Mouse (Mus musculus) spleen, postnatal 14 days (tissue): ENCODE measurements around the gene Ptbp1.
A peak's percentile ranks its signal among the peaks of the same experiment; 100 is the strongest.

Experiments
- DNase-seq, 2 experiments: peaks; one replicate each; pipeline ENCODE4 v3.0.0; 2021 to 2022; ENCODE audit warnings: low spot score in 2 of 2

The Ptbp1 gene

DNA sequence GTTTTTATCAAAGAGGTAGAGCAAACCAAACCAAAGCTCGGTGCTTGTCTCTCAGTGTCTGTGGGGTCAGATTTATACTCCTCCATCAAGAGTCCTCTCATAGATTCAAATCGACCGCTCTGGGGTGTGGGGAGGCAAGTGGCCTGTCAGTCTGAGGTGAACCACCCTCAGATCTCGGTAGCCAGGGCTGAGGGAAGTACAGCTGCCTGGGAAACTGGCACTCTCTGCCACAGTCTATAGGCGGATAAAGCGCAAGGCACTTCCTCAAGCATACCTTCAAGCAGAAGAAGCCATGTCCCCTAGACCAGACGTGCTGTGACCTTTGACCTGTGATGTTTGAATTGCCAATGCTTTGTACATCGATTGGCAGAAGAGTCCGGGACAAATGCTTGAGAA, 21.4 kb upstream of the Ptbp1 start:
- no peak for DNase-seq

DNA sequence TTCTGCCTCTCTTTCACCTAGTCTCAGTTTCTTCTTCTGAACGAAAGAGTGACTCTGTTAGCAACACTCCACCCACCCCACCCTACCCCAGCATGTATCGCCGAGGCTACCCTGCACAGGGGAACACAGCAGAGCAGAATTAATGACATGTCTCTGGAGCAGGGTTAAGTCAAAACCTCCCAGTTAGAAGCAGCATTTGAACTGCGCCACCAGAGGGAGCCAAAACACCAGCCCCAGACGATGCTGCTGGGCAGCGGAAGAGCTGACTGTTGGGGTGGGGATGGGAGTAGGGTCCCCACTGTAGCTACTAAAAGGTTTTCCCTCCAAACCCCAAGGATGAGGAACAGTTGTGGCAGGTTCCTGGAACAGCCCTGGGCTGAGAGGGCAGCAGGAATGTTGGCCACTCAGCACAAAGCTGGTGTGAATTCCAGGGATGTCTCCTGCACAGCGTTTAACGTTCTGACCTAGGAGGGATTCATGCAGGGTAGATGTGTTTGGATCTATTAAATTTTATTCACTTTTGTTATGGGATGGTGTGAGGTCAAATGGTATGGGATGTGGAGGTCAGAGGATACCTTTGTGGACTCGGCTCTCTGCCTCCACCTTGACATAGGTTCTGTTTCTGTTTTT, 19.3 kb upstream of the Ptbp1 start:
- DNase-seq = peak; percentile 47 to 76

DNA sequence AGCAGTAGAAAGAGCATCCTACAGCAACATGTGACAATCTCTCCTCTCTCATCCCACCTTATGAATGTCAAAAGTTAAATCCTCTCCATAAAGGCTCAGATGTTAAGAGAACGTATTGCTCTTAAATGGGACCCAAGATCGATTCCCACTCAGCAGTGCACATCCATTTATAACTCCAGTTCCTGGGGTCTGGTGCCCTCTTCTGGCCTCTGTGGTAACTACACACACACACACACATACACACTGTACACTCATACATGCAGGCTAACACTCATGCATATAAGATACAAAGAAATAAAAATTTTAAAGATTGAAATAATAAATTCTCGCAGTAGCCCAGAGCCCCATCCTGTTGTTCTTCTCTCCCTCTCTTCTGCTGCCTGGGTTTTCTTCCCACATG, 17.3 kb upstream of the Ptbp1 start:
- DNase-seq = no peak

DNA sequence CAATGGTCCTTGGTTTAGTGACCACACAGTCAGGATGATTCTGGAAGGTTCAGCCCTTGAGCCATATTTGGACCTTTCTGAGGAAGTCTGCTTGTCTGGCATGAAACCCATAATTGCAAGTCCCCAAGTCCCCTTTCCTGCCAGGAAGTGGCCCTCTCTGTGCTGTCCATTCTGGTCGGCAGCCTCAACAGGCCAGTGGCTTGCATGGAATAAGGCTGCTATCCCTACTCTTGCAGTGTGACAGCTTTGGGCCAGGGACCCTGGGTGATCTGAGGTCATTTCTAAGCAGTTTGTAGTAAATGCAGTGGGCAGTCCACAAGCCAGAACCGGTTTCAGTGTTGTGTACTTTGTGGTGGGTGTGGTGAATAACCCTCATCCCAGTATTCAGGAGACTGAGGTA, 16.1 kb upstream of the Ptbp1 start:
- no peak for DNase-seq

DNA sequence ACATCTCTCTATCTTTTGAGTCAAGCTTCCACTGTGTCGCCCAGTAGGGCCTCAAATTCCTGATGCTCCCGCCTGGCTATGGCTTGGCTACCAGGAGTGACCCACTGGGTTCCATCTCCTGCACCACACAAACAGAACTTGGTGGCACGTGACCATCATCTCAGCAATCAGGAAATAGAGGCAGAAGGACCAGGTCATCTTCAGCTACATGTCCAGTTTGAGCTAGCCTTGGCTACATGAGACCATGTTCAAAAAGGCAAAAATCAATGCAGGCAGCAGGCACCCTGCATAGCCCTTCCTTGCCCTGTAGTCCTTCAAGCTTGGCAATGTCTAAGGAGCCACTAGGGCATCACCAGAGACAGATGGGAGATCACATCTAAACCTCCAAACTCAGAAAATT, 14.1 kb upstream of the Ptbp1 start:
- DNase-seq = no peak

DNA sequence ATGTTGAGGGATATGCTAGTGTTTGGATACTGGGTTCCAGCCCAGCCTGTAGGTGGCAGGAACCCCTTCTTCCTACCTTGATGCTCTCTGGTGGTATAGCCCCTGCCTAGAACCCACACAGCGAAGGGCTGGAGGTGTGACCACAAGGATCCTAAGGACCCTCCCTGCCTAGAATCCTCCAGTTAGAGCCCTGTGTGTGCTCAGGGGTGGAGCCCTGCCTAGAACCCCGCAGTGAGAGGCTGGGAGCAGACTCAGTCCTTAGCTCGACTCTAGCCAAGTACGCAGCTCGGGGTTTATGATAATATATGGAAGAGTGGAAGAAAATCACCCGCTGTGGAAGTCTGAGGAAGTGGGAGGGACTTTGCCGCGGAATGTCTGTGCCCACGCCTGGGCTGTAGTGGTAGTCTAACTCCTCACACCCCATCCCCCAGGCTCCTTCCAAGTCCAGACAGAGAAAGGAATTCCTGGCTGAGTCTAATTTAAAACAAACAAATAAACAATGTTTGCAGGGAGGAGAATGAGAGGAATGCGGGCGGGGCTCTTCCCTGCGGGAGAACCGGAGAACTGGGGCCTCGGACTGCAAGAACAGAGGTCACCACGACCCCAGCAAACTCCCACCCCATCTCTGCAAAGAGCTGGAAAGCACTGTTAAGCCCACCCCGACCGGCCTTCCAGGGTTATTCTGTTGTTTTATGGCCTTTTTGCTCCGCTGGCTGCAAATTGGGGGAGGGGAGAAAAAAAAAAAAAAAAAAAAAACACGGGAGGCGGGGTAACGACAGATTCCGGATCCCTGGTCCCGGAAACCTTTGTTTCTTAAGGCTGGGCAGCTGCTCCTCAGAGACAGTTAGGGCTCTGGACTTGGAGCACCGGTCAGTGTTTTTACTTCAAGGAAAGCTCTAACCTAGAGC, 13.3 kb upstream of the Ptbp1 start:
- DNase-seq = no peak

DNA sequence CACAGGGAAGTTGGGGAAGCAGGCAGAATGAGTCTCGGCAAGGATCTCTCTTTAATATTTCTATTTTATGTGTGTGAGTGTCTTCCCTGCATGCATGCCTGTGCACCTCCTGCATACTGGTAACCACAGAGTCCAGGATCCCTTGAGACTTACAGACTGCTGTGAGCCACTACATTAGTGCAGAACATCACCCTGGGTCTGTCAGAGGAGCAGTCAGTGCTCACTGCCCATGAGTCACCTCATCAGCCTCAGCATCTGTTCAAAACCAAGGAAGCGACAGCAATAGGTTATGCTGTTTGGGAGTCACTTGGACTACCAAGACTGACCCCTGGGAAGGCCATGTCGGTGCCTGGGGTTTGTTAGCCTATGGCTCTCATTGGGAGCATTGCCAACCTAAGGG, 11.9 kb upstream of the Ptbp1 start:
- no peak for DNase-seq

DNA sequence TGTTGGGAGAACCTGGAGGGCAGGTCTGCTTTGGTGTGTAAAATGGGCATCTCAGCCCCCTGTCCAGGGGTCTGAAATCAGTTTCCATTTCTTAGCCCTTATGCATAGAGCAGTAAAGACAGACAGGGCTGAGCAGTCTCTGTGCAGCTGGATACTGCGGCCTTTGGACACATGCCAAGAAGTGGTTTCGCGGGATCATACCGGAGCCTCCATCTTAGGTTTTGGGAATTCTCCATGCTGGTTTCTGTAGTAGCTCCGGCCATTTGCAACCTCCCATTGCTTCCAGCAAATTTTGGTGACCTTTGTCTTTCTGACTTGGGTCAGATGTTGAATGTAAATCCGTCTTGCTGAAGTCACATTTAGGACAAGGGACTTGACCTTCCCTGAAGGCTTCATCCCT, 10.8 kb upstream of the Ptbp1 start:
- DNase-seq = no peak

DNA sequence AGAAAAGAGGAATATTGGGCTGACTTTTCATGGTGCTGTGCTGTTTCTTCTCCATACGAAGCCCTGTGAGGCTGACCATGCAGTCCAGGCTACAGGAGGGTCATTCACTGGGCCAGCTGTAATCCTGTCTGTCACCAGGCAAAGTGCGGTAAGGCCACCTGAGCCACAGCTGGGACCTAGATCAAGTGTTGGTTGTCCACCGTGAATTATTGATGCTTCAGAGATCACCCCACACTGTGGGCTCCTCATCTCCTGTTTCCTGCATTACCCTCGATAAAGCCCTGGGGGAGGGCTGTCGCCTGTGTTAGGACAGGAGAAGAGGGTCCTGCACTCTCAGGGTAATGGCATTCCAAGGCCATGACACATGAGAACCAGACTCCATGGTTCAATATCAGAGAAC, 7.7 kb upstream of the Ptbp1 start:
- no peak for DNase-seq

DNA sequence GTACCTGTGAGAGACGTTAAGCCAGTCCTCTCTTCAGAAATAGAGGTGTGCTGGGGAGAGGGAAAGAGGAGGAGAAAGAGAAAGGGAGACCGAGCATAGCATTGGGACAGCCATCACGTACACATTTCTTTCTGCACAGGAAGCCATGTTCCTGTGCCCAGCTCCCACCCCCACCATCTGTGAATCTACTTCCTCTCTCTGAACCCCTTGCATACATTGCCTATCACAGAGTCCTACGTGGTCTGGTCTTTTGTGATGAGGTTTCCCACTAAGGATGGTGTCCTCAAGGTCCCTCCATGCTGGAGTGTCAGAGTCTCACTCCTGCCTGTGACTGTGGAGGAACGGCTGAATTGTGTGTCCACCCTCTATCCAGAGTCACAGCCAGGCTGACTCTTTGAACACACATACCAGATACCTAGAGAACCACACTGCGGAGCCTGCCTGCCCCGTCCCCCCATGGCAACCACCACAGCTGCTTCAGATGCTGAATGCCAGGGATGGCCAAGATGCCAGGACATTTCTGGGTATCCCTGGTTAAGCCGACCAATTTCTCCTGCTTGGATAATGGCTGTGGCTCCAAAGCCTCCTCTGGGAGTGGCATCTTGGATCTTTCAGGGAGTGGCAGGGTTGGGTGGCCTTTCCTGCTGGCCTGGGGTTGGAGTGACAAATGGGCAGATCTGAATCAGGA, 4.1 kb upstream of the Ptbp1 start:
- no peak for DNase-seq

DNA sequence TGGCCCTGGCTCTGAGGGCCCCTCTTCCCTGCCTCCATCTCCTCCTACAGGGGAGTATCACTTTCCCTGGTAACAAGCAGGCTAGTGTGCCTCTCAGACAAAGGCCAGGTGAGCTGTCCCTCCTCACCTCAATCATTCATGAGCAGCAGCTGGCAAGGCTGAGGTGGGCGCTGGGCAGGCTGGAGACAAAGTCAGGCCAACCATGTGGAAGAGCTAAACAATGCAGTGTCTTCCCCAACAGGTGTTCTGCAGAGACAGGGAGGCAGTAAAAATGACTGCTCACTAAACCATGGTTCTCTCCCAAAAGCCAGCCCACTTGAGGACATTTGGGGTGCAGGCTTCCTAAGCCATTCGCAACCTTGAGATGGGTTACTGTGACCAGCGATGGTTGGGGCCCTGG, 2.6 kb upstream of the Ptbp1 start:
- no peak for DNase-seq

DNA sequence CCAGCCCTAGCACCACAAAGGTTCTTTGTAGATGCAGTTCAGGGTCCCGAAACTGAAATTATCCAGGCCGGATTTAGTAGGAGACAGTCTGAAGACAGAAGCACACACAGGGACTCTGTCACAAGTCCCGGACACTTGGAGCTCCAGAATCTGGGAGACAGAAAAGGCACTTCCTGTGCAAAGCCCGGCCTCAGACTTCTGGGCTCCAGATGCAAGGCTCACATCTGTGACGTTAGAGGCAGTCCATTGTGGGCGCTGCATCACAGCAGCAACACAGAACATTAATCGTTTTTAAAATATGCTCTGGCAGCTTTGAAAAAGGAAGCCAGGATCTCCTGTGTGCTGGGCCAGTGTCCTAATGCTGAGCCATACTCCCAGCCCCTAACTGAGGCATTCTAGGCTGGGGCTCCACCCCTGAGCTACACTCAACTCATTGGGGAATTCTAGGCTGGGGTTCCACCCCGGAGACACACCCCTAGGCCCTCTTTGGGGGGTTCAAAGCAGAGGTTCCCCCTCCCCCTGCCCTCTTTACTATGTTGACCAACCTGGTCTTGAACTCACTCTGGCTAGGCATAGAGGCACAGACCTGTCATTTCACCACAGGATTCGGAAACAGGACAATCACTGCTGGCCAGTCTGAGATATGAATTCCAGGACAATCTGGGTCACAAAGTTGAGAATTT, 2.0 kb upstream of the Ptbp1 start:
- DNase-seq = no peak

DNA sequence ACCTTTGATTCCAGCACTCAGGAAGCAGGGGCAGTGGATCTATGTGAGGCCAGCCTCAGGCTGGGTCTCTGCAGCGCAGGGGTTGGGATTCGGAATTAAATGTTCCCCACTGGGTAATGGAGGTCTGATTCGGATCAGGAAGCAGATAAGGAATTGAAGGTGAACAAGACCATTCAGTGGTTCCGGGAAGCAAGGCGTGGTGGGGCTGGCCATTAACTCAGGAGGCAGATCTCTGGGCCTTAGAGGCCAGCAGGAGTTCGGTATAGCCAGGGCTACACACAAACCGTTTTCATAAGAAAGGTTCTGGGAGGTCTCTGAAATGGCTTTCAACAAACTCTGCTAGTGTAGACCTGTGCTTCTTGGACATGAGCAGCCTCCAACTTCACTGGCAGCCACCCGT, 1.4 kb upstream of the Ptbp1 start:
- no peak for DNase-seq

DNA sequence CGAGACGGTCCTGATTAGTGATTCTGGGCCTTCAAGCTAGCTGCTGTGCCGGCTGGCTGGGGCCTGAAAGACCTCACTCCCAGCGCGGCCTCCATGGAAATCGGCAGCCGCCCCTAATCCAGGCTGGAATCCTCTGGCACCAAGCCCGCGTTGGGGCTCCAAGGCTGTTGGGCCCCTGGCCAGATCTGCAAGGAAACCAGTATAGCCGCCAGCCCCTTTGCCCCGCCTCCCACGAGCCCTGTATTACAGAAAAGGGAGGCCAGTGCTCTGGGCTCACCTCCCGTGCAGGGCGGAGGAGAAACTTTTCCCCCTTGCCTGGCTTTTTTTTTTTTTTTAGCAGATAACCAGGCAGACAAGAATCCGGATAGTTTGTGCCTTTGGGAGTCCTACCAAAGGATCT, 835 bp upstream of the Ptbp1 start:
- DNase-seq = peak; percentile 49 to 60

DNA sequence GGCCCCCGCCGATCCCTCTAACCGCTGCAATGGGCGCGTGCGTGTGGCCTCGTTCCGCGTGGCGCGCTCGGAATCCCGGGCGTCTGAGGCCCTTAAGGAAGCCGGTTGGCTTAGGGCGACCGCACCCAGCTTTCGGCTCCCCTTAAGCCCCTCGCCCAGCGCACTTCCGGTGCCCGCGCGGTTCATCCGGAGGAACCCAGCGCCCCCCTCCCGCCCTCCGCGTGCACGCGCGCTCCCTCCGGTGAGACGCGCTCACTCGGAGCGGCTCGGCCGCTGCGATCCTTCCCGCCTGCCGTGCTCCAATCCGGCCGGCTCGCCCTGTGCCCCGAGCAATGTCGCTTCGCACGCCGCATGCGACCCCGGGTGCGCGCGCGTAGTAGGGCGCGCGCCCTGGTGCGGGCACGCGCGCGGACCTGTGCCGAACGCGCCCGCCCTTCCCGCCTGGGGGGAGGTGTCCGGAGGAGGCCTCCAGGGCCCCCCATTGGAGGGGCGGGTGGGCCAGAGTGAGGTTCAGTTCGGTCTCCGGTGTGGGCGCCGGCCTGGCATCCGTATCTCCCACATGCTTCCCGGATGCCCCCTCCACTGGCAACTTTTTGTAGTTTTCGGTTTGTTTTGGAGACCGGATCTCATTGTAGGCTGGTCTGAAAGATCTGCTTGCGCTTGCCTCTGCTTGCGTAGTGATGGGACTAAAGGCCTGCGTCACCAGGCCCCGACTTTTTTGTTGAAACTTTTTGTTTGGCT, 744 bp downstream of the Ptbp1 start:
- peak; percentile 53 to 66 for DNase-seq

DNA sequence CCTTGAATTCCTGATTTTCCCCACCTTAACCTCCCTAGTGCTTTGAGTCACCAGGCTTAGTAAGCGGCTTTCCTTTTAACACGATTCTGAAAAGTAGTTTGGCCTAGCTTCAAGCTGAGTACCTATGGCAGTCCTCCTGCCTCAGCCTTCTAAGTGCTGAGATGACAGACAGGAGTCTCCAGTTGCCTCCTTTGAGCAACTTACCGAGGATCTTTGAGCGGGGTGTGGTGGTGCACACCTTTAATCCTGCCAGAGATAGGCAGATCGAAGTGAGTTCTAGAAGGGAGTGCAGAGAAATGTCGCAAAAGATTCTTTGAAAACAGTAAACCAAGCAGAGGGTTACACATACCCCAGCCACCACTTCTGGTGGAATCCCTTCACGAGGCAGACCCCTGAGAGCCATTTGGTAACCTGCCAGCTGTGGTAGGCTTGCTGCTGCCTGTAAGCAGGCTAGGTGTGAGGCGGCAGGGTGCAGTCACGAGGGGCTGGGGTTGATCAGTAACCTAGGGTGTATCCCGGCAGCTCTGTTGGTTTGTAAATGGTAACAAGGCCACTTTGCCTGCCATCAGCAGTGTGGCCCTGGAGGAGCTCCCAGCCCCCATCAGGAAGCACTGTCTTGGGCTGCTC, 1.4 kb downstream of the Ptbp1 start:
- DNase-seq = no peak

DNA sequence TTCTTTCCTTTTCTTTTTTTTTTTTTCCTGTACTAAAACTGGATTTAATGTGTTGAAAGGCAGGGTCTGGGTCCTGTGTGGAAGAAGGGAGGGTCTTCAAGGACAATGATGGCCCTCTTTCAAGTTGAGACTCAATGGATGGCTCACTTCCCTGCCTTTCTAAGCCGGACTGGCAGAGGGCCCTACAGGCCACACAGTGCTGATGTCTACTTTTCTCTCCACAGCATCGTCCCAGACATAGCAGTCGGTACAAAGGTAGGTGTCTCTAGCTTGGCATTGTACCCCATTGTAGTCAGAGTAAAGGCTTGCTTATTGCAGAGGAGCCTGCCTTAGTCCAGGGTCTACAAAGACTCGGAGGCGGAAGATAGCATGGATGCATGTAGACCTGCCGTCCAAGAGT, 2.1 kb downstream of the Ptbp1 start:
- DNase-seq = no peak

DNA sequence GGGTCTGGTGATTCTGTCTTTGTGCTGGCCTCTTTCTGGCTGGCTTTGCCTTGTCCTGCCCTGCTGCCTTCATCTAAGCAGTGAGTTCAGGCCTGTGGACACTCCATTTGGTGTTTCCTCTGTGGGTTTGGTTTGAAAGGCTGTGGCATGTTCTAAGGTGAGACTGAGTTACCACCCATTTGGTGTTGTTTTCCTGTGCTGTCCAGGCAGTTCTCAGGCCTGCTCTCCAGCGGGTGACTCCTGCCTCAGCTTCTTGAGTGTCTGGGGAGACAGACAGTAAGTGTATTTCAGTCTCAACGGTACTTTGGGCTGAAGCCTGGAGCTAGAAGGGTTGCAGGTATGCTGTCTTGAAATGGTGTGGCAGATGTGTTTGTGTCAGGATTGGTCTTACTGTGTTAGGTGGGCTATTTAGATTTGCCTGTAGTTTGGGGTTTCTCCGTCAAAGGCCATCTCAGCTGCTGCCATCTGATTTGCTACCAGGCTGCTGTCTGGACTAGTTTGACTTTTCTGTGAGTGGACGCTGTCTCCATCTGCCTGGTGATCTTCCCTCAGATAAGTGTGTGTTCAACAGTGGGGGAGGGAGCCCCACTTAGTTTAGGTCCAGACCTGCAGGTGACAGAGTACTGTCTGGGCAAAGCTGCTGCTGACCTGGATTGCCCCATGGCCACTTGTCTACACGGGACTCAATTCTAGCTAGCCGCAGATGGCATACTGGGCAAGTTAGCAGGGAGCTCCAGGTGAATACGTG, 2.7 kb downstream of the Ptbp1 start:
- DNase-seq = no peak

DNA sequence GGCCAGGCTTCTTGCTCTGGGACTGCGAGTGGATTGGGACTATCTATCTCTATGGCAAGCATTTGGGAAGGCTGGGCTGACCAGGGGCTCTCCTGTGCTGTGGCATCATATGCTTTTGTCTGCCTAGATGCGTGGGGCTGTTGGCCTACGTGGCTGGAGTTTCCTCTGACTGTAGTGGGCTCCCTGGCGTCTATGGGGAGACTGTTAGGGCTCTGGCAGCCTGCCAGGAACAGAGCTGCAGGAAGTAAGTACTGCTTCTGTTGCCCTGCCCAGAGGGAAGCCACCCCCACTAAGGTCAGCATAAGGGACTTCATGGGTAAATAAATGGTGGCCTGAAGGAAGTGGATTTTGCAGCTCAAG, 3.2 kb downstream of the Ptbp1 start:
- DNase-seq = peak in 1 of 2 experiments; percentile 41

DNA sequence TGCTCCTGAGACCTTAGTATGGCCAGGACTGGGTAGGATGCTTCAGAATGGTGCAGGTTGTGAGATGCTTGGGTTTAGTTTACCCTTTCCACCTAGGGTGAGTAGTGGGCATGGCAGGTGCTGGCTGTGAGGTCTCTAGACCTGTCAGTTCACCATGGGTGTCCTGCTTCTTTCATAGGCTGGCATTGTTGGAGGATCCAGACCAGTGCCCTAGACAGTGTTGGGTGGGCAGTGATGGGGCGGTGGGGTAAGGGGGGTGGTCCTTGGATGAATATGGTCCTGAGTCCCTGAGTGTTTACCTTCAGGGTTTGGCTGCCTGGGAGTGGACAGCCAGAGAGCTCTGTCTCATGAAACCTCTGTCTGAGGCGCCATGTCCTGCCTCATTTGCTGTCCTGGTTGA, 3.7 kb downstream of the Ptbp1 start:
- no peak for DNase-seq
